Mouse (Mus musculus) adrenal gland, postnatal 25 days (tissue): Measurements from ENCODE around the gene Lrrc26. TPM values are rescaled to one million over a fixed set of nuclear protein-coding genes. Genes with fewer than 3 reads are reported as not detected.

Source experiments
- total RNA-seq: library from RNA; stranded (reverse); gene quantifications from 2 replicates; pipeline ENCODE4 v1.2.3, GENCODE M21; 2021

Gene Lrrc26
- total RNA-seq, 1 experiment from 2014 or later: not detected

Other genes starting within 250 kb of the Lrrc26 start
- 49.8 and 51.3 TPM in 2 replicates for gene Nsmf, start 235.6 kb upstream of the Lrrc26 start, total RNA-seq
- gene Entpd8, start 209.6 kb upstream of the Lrrc26 start, total RNA-seq: 2.1 TPM in 1 of 2 replicates, not detected in the other
- gene Noxa1, start 194.8 kb upstream of the Lrrc26 start, total RNA-seq: not detected in 2 replicates
- 2.2 and 4.0 TPM in 2 replicates for gene Nrarp, start 109.2 kb upstream of the Lrrc26 start, total RNA-seq
- gene Tor4a, start 93.0 kb upstream of the Lrrc26 start, total RNA-seq: 28.1 and 33.9 TPM in 2 replicates
- gene Nelfb, start 78.4 kb upstream of the Lrrc26 start, total RNA-seq: 61.8 and 66.9 TPM in 2 replicates
- not detected in 2 replicates for gene Stpg3, start 75.3 kb upstream of the Lrrc26 start, total RNA-seq
- 0.46 TPM in 1 of 2 replicates, not detected in the other for gene Fam166a, start 71.2 kb upstream of the Lrrc26 start, total RNA-seq
- gene Tubb4b, start 65.2 kb upstream of the Lrrc26 start, total RNA-seq: 247 and 303 TPM in 2 replicates
- gene Slc34a3, start 55.6 kb upstream of the Lrrc26 start, total RNA-seq: not detected in 2 replicates
- gene Rnf224, start 53.1 kb upstream of the Lrrc26 start, total RNA-seq: not detected in 2 replicates
- gene Rnf208, start 47.7 kb upstream of the Lrrc26 start, total RNA-seq: 7.4 and 7.9 TPM in 2 replicates
- not detected in 2 replicates for gene Cysrt1, start 47.5 kb upstream of the Lrrc26 start, total RNA-seq
- 3.5 and 8.1 TPM in 2 replicates for gene AL732309.1, start 43.1 kb upstream of the Lrrc26 start, total RNA-seq
- gene Tmem203, start 34.5 kb upstream of the Lrrc26 start, total RNA-seq: 32.3 and 48.8 TPM in 2 replicates
- 10.0 and 10.7 TPM in 2 replicates for gene Tprn, start 27.3 kb upstream of the Lrrc26 start, total RNA-seq
- gene Ssna1, start 17.5 kb upstream of the Lrrc26 start, total RNA-seq: 35.1 and 47.7 TPM in 2 replicates
- gene Anapc2, start 17.4 kb upstream of the Lrrc26 start, total RNA-seq: 70.9 and 95.1 TPM in 2 replicates
- not detected in 2 replicates for gene Tmem210, start 1.8 kb upstream of the Lrrc26 start, total RNA-seq
- gene Grin1, start 29.3 kb downstream of the Lrrc26 start, total RNA-seq: 9.0 and 12.6 TPM in 2 replicates
- gene Man1b1, start 42.4 kb downstream of the Lrrc26 start, total RNA-seq: 53.6 and 57.9 TPM in 2 replicates
- gene Dpp7, start 66.4 kb downstream of the Lrrc26 start, total RNA-seq: 24.6 and 31.8 TPM in 2 replicates
- 10.7 and 18.8 TPM in 2 replicates for gene Uap1l1, start 75.8 kb downstream of the Lrrc26 start, total RNA-seq
- gene Sapcd2, start 82.4 kb downstream of the Lrrc26 start, total RNA-seq: 1.6 and 2.1 TPM in 2 replicates
- 2.4 and 3.7 TPM in 2 replicates for gene Entpd2, start 106.0 kb downstream of the Lrrc26 start, total RNA-seq
- 120 and 134 TPM in 2 replicates for gene Npdc1, start 109.4 kb downstream of the Lrrc26 start, total RNA-seq
- not detected in 2 replicates for gene Fut7, start 133.4 kb downstream of the Lrrc26 start, total RNA-seq
- gene Abca2, start 138.8 kb downstream of the Lrrc26 start, total RNA-seq: 24.9 and 40.5 TPM in 2 replicates
- not detected in 2 replicates for gene Clic3, start 166.9 kb downstream of the Lrrc26 start, total RNA-seq
- gene Paxx, start 171.2 kb downstream of the Lrrc26 start, total RNA-seq: 32.6 and 41.0 TPM in 2 replicates
- 3.6 and 3.8 TPM in 2 replicates for gene Ptgds, start 180.1 kb downstream of the Lrrc26 start, total RNA-seq
- gene Lcn12, start 204.0 kb downstream of the Lrrc26 start, total RNA-seq: not detected in 2 replicates
- gene Fbxw5, start 210.8 kb downstream of the Lrrc26 start, total RNA-seq: 99.9 and 103 TPM in 2 replicates
- 1.7 and 3.3 TPM in 2 replicates for gene C8g, start 211.8 kb downstream of the Lrrc26 start, total RNA-seq